Mouse (Mus musculus) adrenal gland, adult 8-10 months (tissue): ENCODE data around the gene Rreb1. TPM values are rescaled to one million over a fixed set of nuclear protein-coding genes. Genes with fewer than 3 reads are reported as not detected.
A peak's percentile ranks its signal among the peaks of the same experiment; 100 is the strongest.

ENCODE experiments used
- DNase-seq: peaks from one replicate; pipeline ENCODE4 v3.0.0; 2022
- total RNA-seq, 4 experiments: library from RNA; stranded (reverse); gene quantifications; 2 replicates each; pipeline ENCODE4 v1.2.4; 2022

Gene Rreb1
- total RNA-seq, 4 experiments from 2014 or later = 53.1 to 74.5 (median 62.9) TPM

GRCm38 (mm10) chr13:37918336-37919261 is 140.4 kb downstream of the Rreb1 start:
- DNase-seq = no peak

GRCm38 (mm10) chr13:37919711-37920277 is 141.6 kb downstream of the Rreb1 start:
- no peak for DNase-seq

GRCm38 (mm10) chr13:37920727-37921126 is 142.5 kb downstream of the Rreb1 start:
- no peak for DNase-seq

GRCm38 (mm10) chr13:37923091-37923490 is 144.9 kb downstream of the Rreb1 start:
- DNase-seq = no peak

- DNase-seq = no peak
These were observed 145.7 kb downstream of the Rreb1 start for GRCm38 (mm10) chr13:37923643-37924460.

- DNase-seq = no peak
These were observed 146.3 kb downstream of the Rreb1 start for GRCm38 (mm10) chr13:37924461-37924948.

- no peak for DNase-seq
These were observed 148.2 kb downstream of the Rreb1 start for GRCm38 (mm10) chr13:37926394-37926793.

- DNase-seq = peak; percentile 72
These were observed 151.3 kb downstream of the Rreb1 start for GRCm38 (mm10) chr13:37929532-37929931.

- no peak for DNase-seq
These were observed 151.9 kb downstream of the Rreb1 start for GRCm38 (mm10) chr13:37930091-37930490.

GRCm38 (mm10) chr13:37930621-37931020 is 152.4 kb downstream of the Rreb1 start:
- DNase-seq = no peak

- no peak for DNase-seq
These were observed 153.2 kb downstream of the Rreb1 start for GRCm38 (mm10) chr13:37931210-37931922.

- DNase-seq = no peak
These were observed 155.9 kb downstream of the Rreb1 start for GRCm38 (mm10) chr13:37934075-37934474.

- DNase-seq = peak; percentile 82
These were observed 156.7 kb downstream of the Rreb1 start for GRCm38 (mm10) chr13:37934920-37935319.

- no peak for DNase-seq
These were observed 158.2 kb downstream of the Rreb1 start for GRCm38 (mm10) chr13:37936351-37936750.

GRCm38 (mm10) chr13:37940167-37940566 is 162.0 kb downstream of the Rreb1 start:
- DNase-seq = no peak

- DNase-seq = no peak
These were observed 162.4 kb downstream of the Rreb1 start for GRCm38 (mm10) chr13:37940649-37941048.

GRCm38 (mm10) chr13:37941138-37941645 is 163.0 kb downstream of the Rreb1 start:
- no peak for DNase-seq

- DNase-seq = no peak
These were observed 164.0 kb downstream of the Rreb1 start for GRCm38 (mm10) chr13:37941950-37942886.

GRCm38 (mm10) chr13:37942887-37943331 is 164.7 kb downstream of the Rreb1 start:
- DNase-seq = no peak

- DNase-seq = no peak
These were observed 165.3 kb downstream of the Rreb1 start for GRCm38 (mm10) chr13:37943466-37943865.

GRCm38 (mm10) chr13:37944306-37944705 is 166.1 kb downstream of the Rreb1 start:
- no peak for DNase-seq
